Mouse (Mus musculus): ENCODE data around the gene Ncoa7.

DNA sequence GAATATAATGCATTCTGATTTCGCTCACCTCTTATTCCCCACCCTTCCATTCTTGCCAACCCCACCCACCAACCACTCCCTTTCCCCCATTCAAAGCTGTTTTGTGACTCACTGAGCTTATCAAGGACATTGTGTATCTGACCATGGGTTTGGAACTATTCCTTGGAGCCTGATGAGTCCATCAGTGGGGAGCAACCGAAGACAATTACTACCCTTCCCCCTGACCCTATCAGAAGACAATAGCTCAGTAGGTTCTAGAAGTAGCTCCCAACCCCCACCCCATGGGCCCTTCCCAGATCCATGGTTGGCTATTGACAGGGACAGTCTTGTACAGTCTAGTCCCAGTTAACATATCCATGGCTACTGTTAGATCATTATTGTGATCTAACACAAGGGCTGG lies 65.8 kb downstream of the Ncoa7 start:
- no peak for TF ChIP-seq CTCF (IDR thresholded peaks at IDR 0.05; ENCODE audit: extremely low read depth, insufficient read depth, insufficient read length, insufficient replicate concordance)
- TF ChIP-seq POLR2A (IDR thresholded peaks at IDR 0.05; ENCODE audit: low read depth, low read length): no peak

Data from spleen, adult 2 months (tissue).